Mouse (Mus musculus): ENCODE measurements around the gene Pzp. TPM values are rescaled to one million over a fixed set of nuclear protein-coding genes. Genes with fewer than 3 reads are reported as not detected.

Pzp gene
- polyA plus RNA-seq (2012; ENCODE audit: insufficient read depth, insufficient read length, missing spikeins): 4.1 TPM in 1 of 2 replicates, not detected in the other

GRCm38 (mm10) chr6:128526601-128527000, at the start of gene Pzp:
Gene Pzp, minus strand, starts transcription at chr6:128526720.
- H3K27ac ChIP-seq (replicated peaks; ENCODE audit: low read depth, low read length): no peak within 1 kb of the TSS

DNA sequence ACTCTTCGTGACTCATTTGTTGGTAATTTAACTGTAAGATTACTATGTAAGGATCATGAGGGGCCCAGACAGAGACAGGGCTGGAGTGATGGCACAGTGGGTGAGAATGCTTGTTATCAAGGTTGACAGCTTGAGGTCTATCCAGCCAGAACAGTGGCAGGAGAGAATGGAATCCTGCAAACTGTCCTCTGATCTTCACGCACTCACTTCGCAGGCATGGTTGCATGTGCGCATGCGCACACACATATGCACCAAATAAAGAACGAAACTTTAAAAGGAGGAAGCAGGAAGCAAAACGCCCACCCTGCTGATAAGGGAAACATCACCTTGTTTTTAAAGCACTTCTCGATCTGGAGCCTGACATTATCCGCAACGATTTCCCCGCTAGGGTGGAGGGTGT, 40.1 kb upstream of the Pzp start:
- H3K4me1 ChIP-seq (ENCODE audit: control insufficient read depth, insufficient read depth, insufficient read length, low read length): no peaks in the 10 kb centered on the region

More at GRCm38 (mm10) chr6:128526601-128527000, at the start of gene Pzp:
- no peaks in the 10 kb centered on the region for H3K4me1 ChIP-seq (ENCODE audit: control insufficient read depth, insufficient read depth, insufficient read length, low read length)
- H3K4me3 ChIP-seq (ENCODE audit: insufficient read depth, low read depth, low read length): no peak within 1 kb of the TSS

GRCm38 (mm10) chr6:128554049-128554448, 27.5 kb upstream of the Pzp start:
- Histone ChIP-seq H3K4me1 (ENCODE audit: control insufficient read depth, insufficient read depth, insufficient read length, low read length) (no peaks in the 10 kb centered on the region), H3K27ac (replicated peaks; ENCODE audit: low read depth, low read length) (no peak overlapping the region), H3K4me3 (ENCODE audit: insufficient read depth, low read depth, low read length) (no peak overlapping the region)

More for the DNA sequence above, 40.1 kb upstream of the Pzp start:
- Histone ChIP-seq H3K27ac (replicated peaks; ENCODE audit: low read depth, low read length) (no peak overlapping the region), H3K4me3 (ENCODE audit: insufficient read depth, low read depth, low read length) (no peak overlapping the region)

GRCm38 (mm10) chr6:128549463-128550452, 23.2 kb upstream of the Pzp start:
- no peak overlapping the region for H3K27ac ChIP-seq (replicated peaks; ENCODE audit: low read depth, low read length)
- H3K4me1 ChIP-seq (ENCODE audit: control insufficient read depth, insufficient read depth, insufficient read length, low read length): no peaks in the 10 kb centered on the region
- H3K4me3 ChIP-seq (ENCODE audit: insufficient read depth, low read depth, low read length): no peak overlapping the region

GRCm38 (mm10) chr6:128548532-128548931, 22.0 kb upstream of the Pzp start:
- Histone ChIP-seq H3K4me3 (ENCODE audit: insufficient read depth, low read depth, low read length) (no peak overlapping the region), H3K4me1 (ENCODE audit: control insufficient read depth, insufficient read depth, insufficient read length, low read length) (no peaks in the 10 kb centered on the region), H3K27ac (replicated peaks; ENCODE audit: low read depth, low read length) (no peak overlapping the region)

- Histone ChIP-seq H3K27ac (replicated peaks; ENCODE audit: low read depth, low read length) (no peak overlapping the region), H3K4me3 (ENCODE audit: insufficient read depth, low read depth, low read length) (no peak overlapping the region), H3K4me1 (ENCODE audit: control insufficient read depth, insufficient read depth, insufficient read length, low read length) (no peaks in the 10 kb centered on the region)
Measured at GRCm38 (mm10) chr6:128545402-128545801, 18.9 kb upstream of the Pzp start.

DNA sequence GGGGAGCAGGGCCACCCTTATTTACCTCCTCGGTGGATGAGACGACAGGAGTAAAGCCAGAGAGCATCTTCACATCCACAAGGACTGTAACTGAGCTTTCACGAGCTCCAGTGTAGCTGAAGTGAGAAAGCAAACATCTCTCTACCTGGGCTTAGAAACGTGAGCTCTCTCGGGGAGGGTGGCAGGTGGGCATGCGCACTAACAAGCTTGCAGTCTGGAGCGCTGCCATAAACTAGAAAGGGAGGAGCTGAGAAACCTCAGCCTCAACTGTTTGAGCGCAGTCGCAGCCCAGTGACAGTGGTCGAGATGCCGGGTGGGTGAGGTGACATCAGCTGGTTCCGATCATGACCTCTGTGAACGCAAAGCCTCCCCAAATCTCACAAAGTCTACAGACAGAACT, 16.7 kb upstream of the Pzp start:
- Histone ChIP-seq H3K4me3 (ENCODE audit: insufficient read depth, low read depth, low read length) (no peak overlapping the region), H3K4me1 (ENCODE audit: control insufficient read depth, insufficient read depth, insufficient read length, low read length) (no peaks in the 10 kb centered on the region), H3K27ac (replicated peaks; ENCODE audit: low read depth, low read length) (no peak overlapping the region)

- Histone ChIP-seq H3K4me3 (ENCODE audit: insufficient read depth, low read depth, low read length) (no peak overlapping the region), H3K27ac (replicated peaks; ENCODE audit: low read depth, low read length) (no peak overlapping the region)
Measured at GRCm38 (mm10) chr6:128535250-128535649, 8.7 kb upstream of the Pzp start.

GRCm38 (mm10) chr6:128533296-128533695, 6.8 kb upstream of the Pzp start:
- H3K4me3 ChIP-seq (ENCODE audit: insufficient read depth, low read depth, low read length): no peak overlapping the region
- H3K4me1 ChIP-seq (ENCODE audit: control insufficient read depth, insufficient read depth, insufficient read length, low read length): no peaks in the 10 kb centered on the region
- H3K27ac ChIP-seq (replicated peaks; ENCODE audit: low read depth, low read length): no peak overlapping the region

More at GRCm38 (mm10) chr6:128535250-128535649, 8.7 kb upstream of the Pzp start:
- no peaks in the 10 kb centered on the region for H3K4me1 ChIP-seq (ENCODE audit: control insufficient read depth, insufficient read depth, insufficient read length, low read length)

- Histone ChIP-seq H3K4me3 (ENCODE audit: insufficient read depth, low read depth, low read length) (no peak overlapping the region), H3K4me1 (ENCODE audit: control insufficient read depth, insufficient read depth, insufficient read length, low read length) (no peaks in the 10 kb centered on the region), H3K27ac (replicated peaks; ENCODE audit: low read depth, low read length) (no peak overlapping the region)
Measured at GRCm38 (mm10) chr6:128532701-128533100, 6.2 kb upstream of the Pzp start.

- no peak overlapping the region for H3K4me3 ChIP-seq (ENCODE audit: insufficient read depth, low read depth, low read length)
- H3K4me1 ChIP-seq (ENCODE audit: control insufficient read depth, insufficient read depth, insufficient read length, low read length): no peaks in the 10 kb centered on the region
- H3K27ac ChIP-seq (replicated peaks; ENCODE audit: low read depth, low read length): no peak overlapping the region
Measured at GRCm38 (mm10) chr6:128528491-128528890, 2.0 kb upstream of the Pzp start.

- Histone ChIP-seq H3K4me3 (ENCODE audit: insufficient read depth, low read depth, low read length) (no peak overlapping the region), H3K27ac (replicated peaks; ENCODE audit: low read depth, low read length) (no peak overlapping the region), H3K4me1 (ENCODE audit: control insufficient read depth, insufficient read depth, insufficient read length, low read length) (no peaks in the 10 kb centered on the region)
Measured at GRCm38 (mm10) chr6:128527110-128527509, 590 bp upstream of the Pzp start.

DNA sequence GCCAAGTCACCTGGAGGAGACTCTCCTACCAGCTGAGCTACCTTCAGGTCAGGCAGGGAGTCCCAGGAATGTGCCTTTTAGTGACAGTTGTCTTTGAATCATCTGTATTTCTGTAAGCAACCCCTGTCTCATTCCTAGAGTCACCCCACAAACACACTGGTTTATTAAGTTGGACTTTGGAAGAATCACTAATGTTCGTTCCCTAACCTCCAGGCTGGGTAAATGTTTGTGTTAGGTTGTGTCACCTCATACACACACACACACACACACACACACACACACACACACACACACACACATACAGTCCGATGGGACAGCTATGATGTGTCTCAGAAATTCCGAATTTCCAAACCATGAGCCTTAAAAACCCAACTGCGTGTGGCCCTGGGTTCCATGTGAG, 719 bp downstream of the Pzp start:
- no peak overlapping the region for H3K4me3 ChIP-seq (ENCODE audit: insufficient read depth, low read depth, low read length)

DNA sequence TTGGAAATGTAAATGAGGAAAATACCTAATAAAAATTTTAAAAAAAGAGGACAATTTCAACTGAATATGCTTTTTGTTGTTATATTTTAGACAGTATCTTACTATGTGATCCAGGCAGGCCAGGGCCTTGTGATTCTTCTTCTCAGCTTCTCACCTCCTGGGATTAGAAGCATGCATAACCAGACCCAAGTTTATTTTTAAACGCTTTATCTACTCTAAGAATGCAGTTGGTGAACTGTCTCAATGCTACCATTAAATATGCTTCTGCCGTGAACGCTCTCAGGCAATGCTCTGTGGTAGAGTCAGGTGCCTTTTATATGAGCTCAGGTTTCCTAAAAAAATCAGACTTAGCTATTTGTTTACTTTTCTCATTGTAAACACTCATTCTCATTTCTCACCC, 3.2 kb downstream of the Pzp start:
- H3K27ac ChIP-seq (replicated peaks; ENCODE audit: low read depth, low read length): no peak overlapping the region
- H3K4me1 ChIP-seq (ENCODE audit: control insufficient read depth, insufficient read depth, insufficient read length, low read length): no peaks in the 10 kb centered on the region
- no peak overlapping the region for H3K4me3 ChIP-seq (ENCODE audit: insufficient read depth, low read depth, low read length)

More for the DNA sequence above, 719 bp downstream of the Pzp start:
- Histone ChIP-seq H3K27ac (replicated peaks; ENCODE audit: low read depth, low read length) (no peak overlapping the region), H3K4me1 (ENCODE audit: control insufficient read depth, insufficient read depth, insufficient read length, low read length) (no peaks in the 10 kb centered on the region)

DNA sequence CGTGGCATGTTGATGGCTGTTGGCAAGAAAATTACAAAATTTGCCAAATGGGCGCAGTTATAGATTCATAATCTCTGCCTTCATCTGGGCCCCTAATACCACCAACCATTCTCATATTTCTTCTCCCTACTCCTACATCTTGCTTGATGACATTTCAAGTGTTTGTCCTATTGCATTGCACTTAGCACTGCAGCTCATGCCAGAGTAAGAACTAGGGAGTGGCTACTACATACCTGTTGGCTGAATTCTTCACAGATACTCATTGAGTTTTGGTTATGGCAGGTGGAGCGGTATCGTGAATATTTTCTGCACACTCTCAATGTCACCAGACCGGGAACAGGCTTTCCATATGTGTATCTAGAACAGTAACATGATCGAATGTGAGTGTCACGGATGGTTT, 7.4 kb downstream of the Pzp start:
- no peaks in the 10 kb centered on the region for H3K4me1 ChIP-seq (ENCODE audit: control insufficient read depth, insufficient read depth, insufficient read length, low read length)
- H3K4me3 ChIP-seq (ENCODE audit: insufficient read depth, low read depth, low read length): no peak overlapping the region
- no peak overlapping the region for H3K27ac ChIP-seq (replicated peaks; ENCODE audit: low read depth, low read length)
